Comparison of ENCODE assay signal across 8 mouse cellular contexts in genomic region chr11:69045531-69046394, GRCm38 (mm10). TPM values are rescaled to one million over a fixed set of nuclear protein-coding genes. Genes with fewer than 3 reads are reported as not detected.
DNase-seq lines count a peak whose midpoint lies in the region; ATAC-seq lines count a peak whose summit lies in the region.

Aurkb (plus strand) TSS chr11:69045647.

- H3K4me1 ChIP-seq in intestine, embryonic 16.5 days (ENCODE audit: control insufficient read depth, insufficient read depth, low read length), result peaks cover 16% of the 10 kb centered on the region
- peaks cover 26% of the 10 kb centered on the region for H3K4me1 ChIP-seq in limb, embryonic 15.5 days
- peaks cover 8% of the 10 kb centered on the region for H3K4me1 ChIP-seq in midbrain, embryonic 16.5 days (ENCODE audit: control insufficient read depth, insufficient read depth, low read length)

- peak within 1 kb of the TSS; percentile 86 for H3K9ac ChIP-seq in intestine, embryonic 16.5 days (ENCODE audit: low read depth, low read length)
- peak within 1 kb of the TSS; percentile 49 for H3K9ac ChIP-seq in limb, embryonic 15.5 days
- peak within 1 kb of the TSS; percentile 55; the same call in 1 of the 2 replicates for H3K9ac ChIP-seq in midbrain, embryonic 16.5 days (ENCODE audit: low read depth, low read length)

- no peaks in the 10 kb centered on the region for H3K27me3 ChIP-seq in intestine, embryonic 16.5 days (replicated peaks; ENCODE audit: control insufficient read depth, insufficient read depth, low read length)
- no peaks in the 10 kb centered on the region for H3K27me3 ChIP-seq in limb, embryonic 15.5 days
- no peaks in the 10 kb centered on the region for H3K27me3 ChIP-seq in midbrain, embryonic 16.5 days (ENCODE audit: control insufficient read depth, insufficient read depth, low read depth, low read length)

- H3K27ac ChIP-seq in intestine, embryonic 16.5 days (ENCODE audit: low read length), result peak within 1 kb of the TSS; percentile 90
- peak within 1 kb of the TSS; percentile 80 for H3K27ac ChIP-seq in limb, embryonic 15.5 days
- no peak within 1 kb of the TSS for H3K27ac ChIP-seq in midbrain, embryonic 16.5 days (ENCODE audit: low read length)

- H3K36me3 ChIP-seq in intestine, embryonic 16.5 days (ENCODE audit: control insufficient read depth, insufficient read depth, low read length), result peaks cover 7% of the 10 kb centered on the region
- peaks cover 24% of the 10 kb centered on the region for H3K36me3 ChIP-seq in limb, embryonic 15.5 days
- no peaks in the 10 kb centered on the region for H3K36me3 ChIP-seq in midbrain, embryonic 16.5 days (ENCODE audit: control insufficient read depth, insufficient read depth, low read length)

- WGBS in intestine, embryonic 16.5 days, result under 1% methylated on average over 54 of the region's 54 CpGs
- under 1% methylated on average over 54 of the region's 54 CpGs for WGBS in limb, embryonic 15.5 days
- under 1% methylated on average over 53 of the region's 54 CpGs for WGBS in midbrain, embryonic 16.5 days

- H3K4me3 ChIP-seq in intestine, embryonic 16.5 days (ENCODE audit: low read length), result peak within 1 kb of the TSS; percentile 84
- peak within 1 kb of the TSS; percentile 79 for H3K4me3 ChIP-seq in limb, embryonic 15.5 days
- peak within 1 kb of the TSS; percentile 60 for H3K4me3 ChIP-seq in midbrain, embryonic 16.5 days (ENCODE audit: low read depth, low read length)

- H3K9me3 ChIP-seq in intestine, embryonic 16.5 days (ENCODE audit: control insufficient read depth, low read length), result no peaks in the 10 kb centered on the region
- H3K9me3 ChIP-seq in limb, embryonic 15.5 days, result no peaks in the 10 kb centered on the region
- no peaks in the 10 kb centered on the region for H3K9me3 ChIP-seq in midbrain, embryonic 16.5 days (replicated peaks; ENCODE audit: control insufficient read depth, low read length, poor library complexity, severe bottlenecking)

- H3K4me2 ChIP-seq in intestine, embryonic 16.5 days (ENCODE audit: low read depth, low read length), result peak within 1 kb of the TSS; percentile 67
- H3K4me2 ChIP-seq in limb, embryonic 15.5 days, result peak within 1 kb of the TSS; percentile 93
- H3K4me2 ChIP-seq in midbrain, embryonic 16.5 days (ENCODE audit: low read length), result peak within 1 kb of the TSS; percentile 100

- ATAC-seq in intestine, embryonic 16.5 days, result peak; percentile 82
- peak; percentile 66 for ATAC-seq in limb, embryonic 15.5 days (ENCODE audit: insufficient number of reproducible peaks, low FRiP score, low TSS enrichment, low read depth)
- ATAC-seq in midbrain, embryonic 16.5 days, result peak; percentile 59

- DNase-seq in 3T3-L1 (ENCODE audit: low read depth, low spot score), result peak; percentile 95
- peak; percentile 87 for DNase-seq in adrenal gland, adult 2 months
- peak; percentile 95 for DNase-seq in embryo, embryonic 11 days
- peak; percentile 69 to 88 for DNase-seq in gastrocnemius, postnatal 4 days (ENCODE audit: low spot score in 2 of 2)
- DNase-seq in spleen, postnatal 14 days (ENCODE audit: low spot score in 2 of 2), result peak; percentile 73 to 80

RNA-seq across cellular contexts. Expression of gene Aurkb, which starts in this region (rescaled TPM):
- 1 to 10 TPM; 1.7 to 2.8 TPM for total RNA-seq in adrenal gland, adult 2 months (2021)
- 10.8 and 11.2 TPM in 2 replicates for polyA plus RNA-seq in adrenal gland, adult 2 months (2012; rRNA removed)
- 10 to 100 TPM; 25.6 TPM for total RNA-seq in gastrocnemius, postnatal 4 days (2021)
- polyA plus RNA-seq in intestine, embryonic 16.5 days (2015; fragmentation: Nextera tagmentation; extraction: Ambion mirVana), result 114 and 139 TPM in 2 replicates
- 111 and 121 TPM in 2 replicates for polyA plus RNA-seq in limb, embryonic 15.5 days (2015; fragmentation: Nextera tagmentation; extraction: Ambion mirVana)
- polyA plus RNA-seq in midbrain, embryonic 16.5 days (2015; fragmentation: Nextera tagmentation; extraction: Ambion mirVana), result 12.6 and 15.4 TPM in 2 replicates

Comparison
In these comparisons a context has a peak if more than half of its experiments do, and no peak if none do; other contexts are left out.
1. RNA of gene Aurkb (total RNA-seq): 25.6 TPM in gastrocnemius, postnatal 4 days; 1.7 to 2.8 TPM in adrenal gland, adult 2 months; every median in the first group is over 4 times any median in the second.
2. Peak in every context shown above with its lines, with median percentiles within 50 percentile points of each other: DNase-seq, ATAC-seq, H3K4me2 ChIP-seq, H3K4me3 ChIP-seq and H3K9ac ChIP-seq.